Mouse (Mus musculus) frontal cortex, postnatal 14 days (tissue): ENCODE results near the gene Ccdc157.
"Not testable (repeated sequence)": the region's sequence is repeated elsewhere in the genome, so short reads cannot be mapped to it uniquely, and the experiment has no call there.

ENCODE experiments used
- DNase-seq, 2 experiments: peaks; one replicate each; pipeline ENCODE4 v3.0.0; 2022; ENCODE audit warnings: low spot score in 2 of 2

Gene Ccdc157

GRCm38 (mm10) chr11:4159808-4160708, at the start of gene Ccdc157, which contains the start of gene Sf3a1:
Gene Ccdc157, minus strand, starts transcription at chr11:4160293.
Gene Sf3a1, plus strand, starts transcription at chr11:4160350.
- DNase-seq, result peak; percentile 85 to 91

- DNase-seq, result no peak
These were observed 49.5 kb upstream of the Ccdc157 start for GRCm38 (mm10) chr11:4209556-4209955.

- no peak for DNase-seq
These were observed 47.6 kb upstream of the Ccdc157 start for GRCm38 (mm10) chr11:4207655-4208054.

GRCm38 (mm10) chr11:4206563-4206962, 46.5 kb upstream of the Ccdc157 start:
- no peak for DNase-seq

- DNase-seq, result no peak
These were observed 45.9 kb upstream of the Ccdc157 start for GRCm38 (mm10) chr11:4205951-4206350.

- no peak for DNase-seq
These were observed 45.1 kb upstream of the Ccdc157 start for GRCm38 (mm10) chr11:4205097-4205655.

GRCm38 (mm10) chr11:4203705-4204074, 43.6 kb upstream of the Ccdc157 start:
- no peak for DNase-seq

GRCm38 (mm10) chr11:4202995-4203704, 43.1 kb upstream of the Ccdc157 start:
- DNase-seq, result no peak

- no peak for DNase-seq
These were observed 42.0 kb upstream of the Ccdc157 start for GRCm38 (mm10) chr11:4201981-4202700.

GRCm38 (mm10) chr11:4197691-4198090, 37.6 kb upstream of the Ccdc157 start:
- no peak for DNase-seq

- DNase-seq, result no peak
These were observed 36.5 kb upstream of the Ccdc157 start for GRCm38 (mm10) chr11:4196636-4197035.

- no peak for DNase-seq
These were observed 35.5 kb upstream of the Ccdc157 start for GRCm38 (mm10) chr11:4195597-4196031.

- no peak for DNase-seq
These were observed 33.3 kb upstream of the Ccdc157 start for GRCm38 (mm10) chr11:4193420-4193819.

- no peak for DNase-seq
These were observed 32.7 kb upstream of the Ccdc157 start for GRCm38 (mm10) chr11:4192757-4193156.

- no peak for DNase-seq
These were observed 30.6 kb upstream of the Ccdc157 start for GRCm38 (mm10) chr11:4190677-4191076.

- DNase-seq, result no peak
These were observed 29.1 kb upstream of the Ccdc157 start for GRCm38 (mm10) chr11:4189182-4189581.

GRCm38 (mm10) chr11:4187318-4187700, 27.2 kb upstream of the Ccdc157 start:
- DNase-seq, result no peak

GRCm38 (mm10) chr11:4186486-4187317, 26.6 kb upstream of the Ccdc157 start, which contains the start of gene Tbc1d10a:
Gene Tbc1d10a, plus strand, starts transcription at chr11:4186789.
- DNase-seq, result peak; percentile 96

GRCm38 (mm10) chr11:4185480-4185879, 25.4 kb upstream of the Ccdc157 start:
- DNase-seq, result not testable (repeated sequence)

- DNase-seq, result no peak
These were observed 24.3 kb upstream of the Ccdc157 start for GRCm38 (mm10) chr11:4184251-4184952.
